Mouse (Mus musculus): ENCODE data around the gene Syna.

Gene Syna

DNA sequence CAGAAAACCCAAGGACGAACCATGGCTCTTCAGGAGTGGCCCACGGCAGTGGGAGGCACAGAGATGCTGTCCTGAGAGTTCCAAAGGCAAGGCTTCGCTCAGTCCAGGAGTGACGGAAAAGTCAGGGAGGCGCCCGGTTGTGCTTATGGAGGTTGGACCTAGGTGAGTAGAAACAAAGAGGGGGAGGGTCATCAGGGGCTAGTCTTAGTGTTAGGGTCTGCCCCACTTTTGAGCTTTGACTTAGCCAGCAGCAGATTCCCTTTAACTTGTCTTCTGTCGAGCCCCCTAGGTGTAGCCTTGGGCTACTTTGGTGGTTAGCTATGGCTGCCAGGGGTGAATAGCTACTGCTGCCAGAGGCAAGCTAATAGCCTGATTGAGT lies at the start of gene Syna:
Gene Syna (minus strand): TSS at position 101 of the 379 bp plus-strand sequence.
- in situ Hi-C loops (cut with MboI, MseI): no loop called here

DNA sequence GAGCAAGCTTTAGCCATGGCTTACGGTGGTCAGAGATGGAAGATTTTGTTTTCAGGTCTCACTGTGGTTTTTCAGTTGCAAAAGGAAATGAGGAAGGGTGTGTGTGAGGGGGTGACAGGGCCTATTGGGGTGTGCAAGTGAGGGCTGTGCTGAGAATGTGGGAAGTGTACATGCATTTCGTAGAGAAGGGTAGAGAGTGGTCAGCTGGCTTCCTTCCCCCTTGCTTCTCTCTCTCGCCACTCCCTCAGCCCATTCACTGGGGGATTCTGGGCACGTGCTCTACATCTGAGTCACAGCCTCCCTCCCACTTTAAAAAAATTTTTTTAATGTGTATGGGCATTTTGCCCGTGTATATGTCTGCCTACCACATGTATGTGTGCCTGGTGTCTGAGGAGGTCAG lies 47.1 kb upstream of the Syna start:
- in situ Hi-C loops (cut with MboI, MseI): no loop called here

DNA sequence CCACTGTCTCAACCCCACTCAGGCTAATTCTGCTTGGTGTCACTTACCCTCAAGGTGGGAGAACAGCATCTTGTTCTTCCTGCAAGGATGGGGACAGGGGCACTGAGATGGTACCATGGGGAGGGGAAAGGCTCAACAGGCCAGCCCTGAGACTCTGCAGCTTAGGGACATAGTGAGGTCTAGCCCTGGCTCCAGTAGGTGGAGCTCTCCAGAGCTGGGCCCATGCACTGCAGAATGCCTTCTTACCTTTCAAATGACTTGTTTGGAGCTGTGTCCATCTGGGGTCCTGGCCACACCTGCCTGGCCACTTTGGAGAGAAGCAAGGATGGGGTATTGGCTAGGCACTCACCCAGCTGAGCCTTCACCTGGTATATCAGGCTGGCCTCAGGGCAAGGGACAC lies 46.3 kb upstream of the Syna start:
- in situ Hi-C loops (cut with MboI, MseI): no loop called here

DNA sequence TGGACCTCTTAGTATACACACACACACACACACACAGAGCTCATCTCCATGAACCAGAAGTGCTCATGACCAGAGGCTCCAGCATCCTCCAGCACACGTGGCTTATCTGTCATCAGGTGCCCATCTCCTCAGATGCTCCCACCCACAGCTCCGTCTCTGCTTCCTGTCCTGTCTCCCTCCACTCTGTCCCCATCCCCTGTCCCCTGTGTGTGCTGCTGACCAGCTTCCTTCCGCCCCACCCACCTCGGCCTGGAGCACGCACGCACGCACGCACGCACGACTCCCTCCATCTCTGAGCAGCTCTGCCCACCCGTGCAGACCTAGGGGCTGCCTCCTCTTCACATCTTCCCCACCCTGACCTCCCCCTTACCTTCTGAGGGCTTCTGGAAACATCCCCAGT lies 44.4 kb upstream of the Syna start:
- in situ Hi-C loops (cut with MboI, MseI): no loop called here

DNA sequence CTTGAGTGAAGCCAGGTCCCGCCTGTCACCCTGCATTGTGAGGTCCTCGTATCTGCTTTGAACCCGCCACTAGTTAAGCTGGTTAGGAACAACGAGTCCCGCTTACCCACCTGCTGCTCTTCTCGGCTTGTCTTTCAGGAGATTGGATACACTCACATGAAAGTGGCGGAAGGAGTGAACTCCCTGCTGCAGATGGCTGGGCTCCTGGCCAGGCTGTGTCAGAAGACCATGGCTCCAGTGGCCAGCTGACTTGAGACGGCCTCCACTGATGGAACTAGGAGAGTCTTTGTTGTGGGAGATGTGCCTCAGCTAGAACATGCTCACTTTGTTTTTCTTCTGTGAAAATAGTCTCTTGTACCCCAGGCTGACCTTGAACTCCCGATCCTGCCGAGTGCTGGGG lies 37.7 kb upstream of the Syna start:
- in situ Hi-C loops (cut with MboI, MseI): no loop called here

DNA sequence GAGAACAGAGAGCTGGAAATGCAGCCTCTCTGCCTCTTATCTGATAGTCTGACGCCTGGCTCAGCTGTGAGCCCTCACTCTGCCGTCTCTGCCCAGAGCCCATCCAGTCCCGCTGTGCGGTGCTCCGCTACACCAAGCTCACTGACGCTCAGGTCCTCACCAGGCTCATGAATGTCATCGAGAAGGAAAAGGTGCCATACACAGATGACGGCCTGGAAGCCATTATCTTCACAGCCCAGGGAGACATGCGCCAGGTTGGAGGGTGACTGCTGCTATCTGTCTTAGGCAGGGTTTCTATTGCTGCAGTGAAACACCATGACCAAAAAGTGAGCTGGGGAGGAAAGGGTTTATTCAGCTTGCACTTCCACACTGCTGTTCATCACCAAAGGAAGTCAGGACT lies 33.1 kb upstream of the Syna start:
- in situ Hi-C loops (cut with MboI, MseI): no loop called here

DNA sequence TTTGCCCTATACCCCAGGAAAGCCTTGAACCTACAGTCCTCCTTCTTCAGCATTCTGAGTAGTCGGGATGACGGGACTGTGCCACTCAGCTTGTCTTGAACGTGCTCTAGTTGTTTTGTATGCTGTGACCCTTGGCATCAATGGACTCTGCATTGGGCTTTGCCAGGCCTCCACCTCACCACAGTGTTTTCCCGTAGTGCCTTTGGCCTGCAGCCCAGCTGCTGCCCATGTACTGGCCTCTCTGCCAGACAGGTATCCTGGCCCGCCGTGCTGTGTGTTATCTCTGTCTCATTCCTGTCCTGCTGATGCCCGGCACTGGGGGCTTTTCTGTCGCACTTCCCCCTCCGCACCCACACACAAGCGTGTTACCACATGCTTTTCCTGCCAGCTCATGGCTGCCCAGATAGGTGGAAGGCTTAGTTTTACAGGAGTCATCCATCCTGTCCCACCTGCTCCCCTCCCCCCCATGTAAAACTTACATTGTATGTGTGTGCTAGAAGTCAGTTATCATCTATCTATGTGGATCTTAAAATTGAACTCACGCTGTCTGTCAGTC lies 32.1 kb upstream of the Syna start:
- in situ Hi-C loops (cut with MboI, MseI): no loop called here

DNA sequence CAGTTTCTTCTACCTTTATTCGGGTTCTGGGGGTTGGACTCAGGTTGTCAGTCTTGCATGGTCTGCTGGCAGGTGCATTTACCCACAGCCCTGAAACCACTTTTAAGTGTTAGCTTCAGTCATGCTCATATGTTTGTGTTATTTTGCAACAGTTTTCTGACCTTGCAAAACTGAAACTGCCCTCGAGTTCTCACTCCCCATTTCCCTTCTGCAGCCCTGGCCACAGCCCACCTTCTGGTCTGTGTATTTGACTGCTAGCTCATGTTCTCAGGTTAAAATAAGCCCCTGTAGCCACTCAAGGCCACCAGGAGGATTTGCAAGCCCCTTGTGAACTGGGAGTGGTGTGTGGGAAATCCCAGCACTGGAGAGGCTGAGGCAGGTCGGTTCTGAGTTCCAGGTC lies 29.9 kb upstream of the Syna start:
- in situ Hi-C loops (cut with MboI, MseI): loop anchor here in 1 of 2 experiments (10.0 kb wide), 1 partner anchor 775 kb away; the partner anchor contains the start of gene Nsun5

DNA sequence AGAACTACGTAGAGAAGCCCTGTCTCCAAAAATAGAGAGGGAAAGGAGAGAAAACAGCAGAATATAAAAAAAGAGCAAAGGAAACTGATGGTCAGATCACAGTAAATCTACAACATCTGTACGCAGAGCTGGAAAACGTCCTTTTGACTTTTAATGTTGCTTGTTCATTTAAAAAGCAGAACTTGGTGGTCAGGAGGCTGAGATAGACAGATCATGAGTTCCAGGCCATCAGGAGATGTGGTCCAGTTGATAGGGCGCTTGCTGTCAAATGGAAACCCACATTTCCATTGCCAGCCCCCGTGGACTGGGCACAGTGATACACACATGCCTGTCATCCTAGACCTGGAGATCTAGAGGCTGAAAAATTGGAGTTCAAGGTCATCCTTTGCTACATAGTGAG lies 24.8 kb upstream of the Syna start:
- in situ Hi-C loops (cut with MboI, MseI): loop anchor here in 1 of 2 experiments (10.0 kb wide), 1 partner anchor 780 kb away; the partner anchor contains the start of gene Nsun5

DNA sequence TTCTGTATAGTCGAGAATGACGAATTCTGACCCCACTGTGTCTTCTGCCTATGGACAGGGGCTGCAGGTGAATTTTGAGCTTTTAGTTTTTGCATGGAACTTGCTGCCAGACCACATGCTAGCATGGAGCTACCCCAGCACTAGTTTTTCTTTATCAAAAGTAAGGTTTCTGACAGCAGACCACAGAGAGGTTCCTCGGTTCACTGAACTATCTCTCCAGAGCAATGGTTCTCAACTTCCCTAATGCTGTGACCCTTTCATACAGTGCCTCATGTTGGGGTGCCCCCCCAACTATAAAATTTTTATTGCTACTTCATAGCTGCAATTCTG lies 23.9 kb upstream of the Syna start:
- in situ Hi-C loops (cut with MboI, MseI): loop anchor here in 1 of 2 experiments (10.0 kb wide), 1 partner anchor 781 kb away; the partner anchor contains the start of gene Nsun5

DNA sequence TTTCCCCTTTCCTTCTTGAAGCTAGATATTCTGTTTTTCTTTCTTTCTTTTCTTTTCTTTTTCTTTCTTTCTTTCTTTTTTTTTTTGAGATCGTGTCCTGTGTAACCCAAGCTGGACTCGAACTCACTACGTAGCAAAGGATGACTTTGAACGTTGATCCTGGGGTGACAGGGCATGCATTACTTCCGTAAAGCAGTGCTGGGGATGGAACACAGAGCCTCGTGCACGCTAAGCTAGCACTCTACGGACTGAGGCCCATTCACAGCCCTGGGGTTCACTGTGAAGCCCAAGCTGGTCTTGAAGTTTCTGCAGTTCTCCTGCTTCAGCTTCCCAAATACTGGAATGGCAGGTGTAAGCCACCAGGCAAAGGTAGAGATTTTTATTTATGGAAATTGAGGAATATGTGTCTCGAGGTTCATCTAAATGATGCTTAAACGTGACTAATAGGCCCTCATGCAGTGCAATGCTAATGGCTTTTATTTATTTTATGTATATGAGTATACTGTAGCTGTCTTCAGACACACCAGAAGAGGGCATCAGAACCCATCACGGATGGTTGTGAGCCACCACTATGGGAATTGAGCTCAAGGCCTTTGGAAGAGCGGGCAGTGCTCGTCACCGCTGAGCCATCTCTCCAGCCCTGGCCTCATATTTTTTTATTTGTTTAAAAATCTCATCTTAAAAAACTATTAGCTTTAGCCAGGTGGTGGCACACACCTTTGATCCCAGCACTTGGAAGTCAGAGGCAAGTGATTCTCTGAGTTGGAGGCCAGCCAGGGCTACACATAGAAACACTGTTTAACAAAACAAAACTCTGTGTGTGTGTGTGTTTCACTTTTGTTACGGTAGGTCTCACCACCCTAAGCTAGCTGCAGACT lies 23.3 kb upstream of the Syna start:
- in situ Hi-C loops (cut with MboI, MseI): loop anchor here in 1 of 2 experiments (10.0 kb wide), 1 partner anchor 782 kb away; the partner anchor contains the start of gene Nsun5

DNA sequence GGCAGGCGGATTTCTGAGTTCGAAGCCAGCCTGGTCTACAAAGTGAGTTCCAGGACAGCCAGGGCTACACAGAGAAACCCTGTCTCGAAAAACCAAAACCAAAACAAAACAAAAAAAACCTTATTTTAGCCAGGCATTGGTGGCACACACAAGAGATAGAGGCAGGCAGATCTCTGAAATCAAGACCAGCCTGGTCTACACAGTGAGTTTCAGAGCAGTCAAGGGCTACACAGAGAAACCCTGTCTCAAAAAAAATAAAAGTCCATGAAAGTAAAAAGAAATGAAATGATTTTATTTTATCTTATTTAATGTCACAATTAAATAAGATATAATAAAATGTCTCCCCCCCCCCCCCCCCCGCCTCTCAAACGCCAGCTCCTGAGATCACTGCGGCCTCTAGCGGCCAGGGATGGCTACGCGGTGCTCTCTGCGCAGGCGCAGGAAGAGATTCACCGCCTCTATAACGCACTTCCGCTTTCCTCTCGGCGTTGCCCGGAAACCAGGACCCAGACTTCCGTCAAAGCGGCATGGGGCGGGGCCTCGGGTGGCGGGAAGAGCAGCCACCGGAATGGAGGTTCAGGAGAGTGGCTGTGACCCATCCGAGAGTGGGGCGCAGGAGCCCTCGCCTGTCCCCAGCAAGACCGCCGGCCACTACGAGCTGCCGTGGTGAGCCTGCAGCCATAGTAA lies 22.4 kb upstream of the Syna start:
- in situ Hi-C loops (cut with MboI, MseI): loop anchor here in 1 of 2 experiments (10.0 kb wide), 1 partner anchor 782 kb away; the partner anchor contains the start of gene Nsun5

DNA sequence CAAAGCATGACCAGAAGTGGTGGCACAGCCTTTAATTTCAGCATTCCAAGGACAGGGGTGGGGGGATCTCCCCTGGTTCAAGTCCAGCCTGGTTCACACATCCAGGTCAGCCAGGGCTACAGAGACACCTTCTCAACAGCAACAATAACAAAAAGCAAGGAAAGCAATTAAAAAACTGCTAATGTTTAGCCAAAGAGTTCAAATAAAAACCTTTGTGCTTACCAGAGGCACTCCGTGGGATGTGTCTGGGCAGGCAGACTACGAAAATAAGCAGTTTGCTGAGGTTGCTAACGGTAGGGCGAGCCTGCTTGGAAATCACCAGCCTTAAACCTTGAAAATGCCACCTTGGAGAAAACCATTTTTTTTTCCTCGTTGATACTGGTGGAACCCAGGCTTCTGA lies 21.2 kb upstream of the Syna start, which contains the start of gene Rfc2:
Gene Rfc2 (plus strand): TSS at position 221 of the 400 bp plus-strand sequence.
- in situ Hi-C loops (cut with MboI, MseI): loop anchor here in 1 of 2 experiments (10.0 kb wide), 1 partner anchor 784 kb away; the partner anchor contains the start of gene Nsun5

DNA sequence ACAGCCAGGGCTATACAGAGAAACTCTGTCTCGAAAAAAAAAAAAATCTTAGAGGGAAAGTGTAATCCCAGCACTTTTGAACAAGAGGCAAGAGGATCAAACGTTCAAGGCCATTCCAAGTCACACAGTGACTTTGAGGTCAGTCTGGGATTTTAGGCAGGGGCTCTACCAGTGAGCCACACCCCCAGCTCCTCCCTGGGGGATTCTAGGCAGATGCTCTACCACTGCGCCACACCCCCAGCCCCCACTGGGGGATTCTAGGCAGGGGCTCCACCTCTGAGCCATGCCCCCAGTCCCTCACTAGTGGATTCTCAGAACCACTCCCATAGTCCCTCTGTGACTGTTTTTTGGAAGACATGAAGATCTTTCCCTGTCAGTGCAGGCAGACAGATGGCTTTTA lies 19.2 kb upstream of the Syna start:
- in situ Hi-C loops (cut with MboI, MseI): loop anchor here in 1 of 2 experiments (5.0 kb wide), 1 partner anchor 87 kb away; no protein-coding TSS in a partner anchor

DNA sequence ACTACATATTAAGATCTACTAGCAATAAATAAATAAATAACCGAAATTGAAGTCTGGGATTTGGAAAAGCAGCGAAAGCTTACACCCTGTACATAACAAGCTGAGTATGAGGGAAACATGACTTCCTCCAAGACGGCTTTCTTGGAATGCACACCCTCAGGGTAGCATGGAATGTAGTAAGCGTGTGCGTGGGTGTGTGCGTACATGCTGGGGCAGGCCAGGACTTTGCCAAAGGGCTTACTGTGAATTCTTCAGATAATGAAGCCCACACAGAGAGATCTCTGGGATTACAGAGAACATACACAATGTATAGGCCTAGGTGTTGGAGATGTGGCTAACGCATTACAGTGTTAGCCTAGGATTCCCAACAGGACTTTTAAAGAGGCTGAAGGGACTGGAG lies 17.6 kb upstream of the Syna start:
- in situ Hi-C loops (cut with MboI, MseI): loop anchor here in 1 of 2 experiments (5.0 kb wide), 1 partner anchor 85 kb away; no protein-coding TSS in a partner anchor

DNA sequence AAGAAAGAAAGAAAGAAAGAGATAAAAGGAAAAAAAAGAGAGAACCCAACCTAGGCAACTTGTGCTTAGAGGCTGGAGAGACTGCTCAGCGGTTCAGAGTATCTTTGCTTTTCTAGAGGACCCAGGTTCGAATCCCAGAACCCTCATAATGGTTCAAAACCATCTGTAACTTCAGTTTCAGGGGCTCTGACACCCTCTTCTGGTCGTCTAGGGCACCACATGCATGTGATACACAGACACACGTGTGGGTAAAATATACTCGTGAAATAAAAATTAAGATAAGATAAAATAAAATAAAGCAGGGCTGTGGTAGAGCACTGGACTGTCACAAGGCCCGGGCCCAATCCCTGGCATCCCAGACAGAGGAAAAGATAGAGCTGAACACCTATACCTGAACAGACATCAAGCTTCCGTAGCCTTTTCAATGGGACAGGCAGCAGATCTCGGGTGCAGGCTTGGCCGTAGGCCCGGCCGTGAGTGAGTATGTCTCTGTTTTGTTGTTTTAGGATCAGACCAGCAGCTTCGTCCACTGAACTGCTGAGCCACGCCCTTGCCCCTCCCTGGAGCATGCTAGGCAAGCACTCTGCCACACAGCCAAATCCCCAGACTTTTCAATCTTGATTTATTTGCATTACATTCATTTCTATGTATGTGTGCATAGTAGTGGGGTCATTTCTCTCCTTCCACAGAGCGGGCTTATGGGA lies 16.7 kb upstream of the Syna start:
- in situ Hi-C loops (cut with MboI, MseI): loop anchor here in 1 of 2 experiments (5.0 kb wide), 1 partner anchor 84 kb away; no protein-coding TSS in a partner anchor

DNA sequence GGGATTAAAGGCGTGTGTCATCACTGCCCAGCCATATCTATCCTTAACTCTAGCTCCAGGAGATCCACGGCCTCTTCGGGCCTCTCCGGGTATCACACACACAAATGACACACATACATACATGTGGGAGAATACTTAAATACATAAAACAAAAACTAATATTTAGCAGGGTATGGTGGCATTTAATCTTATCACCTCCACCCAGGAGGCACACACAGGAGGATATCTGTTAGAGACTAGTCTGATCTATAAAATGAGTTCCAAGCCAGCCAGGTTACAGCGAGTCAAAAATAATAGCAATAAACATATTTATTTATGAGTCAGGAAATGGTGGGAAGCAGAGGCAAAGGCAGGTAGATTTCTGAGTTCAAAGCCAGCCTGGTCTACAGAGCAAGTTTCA lies 15.9 kb upstream of the Syna start:
- in situ Hi-C loops (cut with MboI, MseI): loop anchor here in 1 of 2 experiments (5.0 kb wide), 1 partner anchor 84 kb away; no protein-coding TSS in a partner anchor

DNA sequence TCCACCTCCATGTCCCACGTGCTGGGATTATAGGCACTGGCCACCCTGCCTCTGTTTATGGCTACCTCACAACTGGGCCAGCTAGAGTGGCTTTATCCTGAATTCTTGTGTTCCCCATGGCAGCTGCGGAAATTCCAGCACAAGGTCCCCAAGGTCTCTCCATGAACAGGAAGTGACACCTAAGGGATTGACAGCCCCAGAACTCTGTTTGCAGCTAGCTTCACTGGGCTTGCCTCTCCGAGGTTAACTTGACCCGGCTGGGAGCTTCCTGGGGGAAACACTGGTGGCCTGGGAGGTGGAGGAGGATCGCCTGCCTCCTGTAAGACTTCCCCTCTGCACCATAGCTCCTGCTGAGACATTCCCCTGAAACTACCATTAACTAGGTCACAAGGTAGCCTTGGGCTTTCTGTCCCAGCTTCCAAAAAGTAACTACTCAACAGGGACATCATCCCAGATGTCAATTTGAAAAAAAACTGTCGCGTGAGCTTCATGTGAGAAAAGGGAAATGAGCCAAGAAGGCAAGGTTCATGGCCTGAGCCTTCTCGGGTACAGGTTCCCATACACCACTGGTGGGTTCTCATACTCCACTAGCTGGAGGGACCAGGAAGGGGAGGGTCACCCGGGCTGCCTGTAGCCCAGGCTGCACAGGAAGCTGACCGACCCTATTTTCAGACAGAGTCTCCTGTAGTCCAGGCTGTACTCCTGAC lies 12.7 kb upstream of the Syna start:
- in situ Hi-C loops (cut with MboI, MseI): no loop called here

DNA sequence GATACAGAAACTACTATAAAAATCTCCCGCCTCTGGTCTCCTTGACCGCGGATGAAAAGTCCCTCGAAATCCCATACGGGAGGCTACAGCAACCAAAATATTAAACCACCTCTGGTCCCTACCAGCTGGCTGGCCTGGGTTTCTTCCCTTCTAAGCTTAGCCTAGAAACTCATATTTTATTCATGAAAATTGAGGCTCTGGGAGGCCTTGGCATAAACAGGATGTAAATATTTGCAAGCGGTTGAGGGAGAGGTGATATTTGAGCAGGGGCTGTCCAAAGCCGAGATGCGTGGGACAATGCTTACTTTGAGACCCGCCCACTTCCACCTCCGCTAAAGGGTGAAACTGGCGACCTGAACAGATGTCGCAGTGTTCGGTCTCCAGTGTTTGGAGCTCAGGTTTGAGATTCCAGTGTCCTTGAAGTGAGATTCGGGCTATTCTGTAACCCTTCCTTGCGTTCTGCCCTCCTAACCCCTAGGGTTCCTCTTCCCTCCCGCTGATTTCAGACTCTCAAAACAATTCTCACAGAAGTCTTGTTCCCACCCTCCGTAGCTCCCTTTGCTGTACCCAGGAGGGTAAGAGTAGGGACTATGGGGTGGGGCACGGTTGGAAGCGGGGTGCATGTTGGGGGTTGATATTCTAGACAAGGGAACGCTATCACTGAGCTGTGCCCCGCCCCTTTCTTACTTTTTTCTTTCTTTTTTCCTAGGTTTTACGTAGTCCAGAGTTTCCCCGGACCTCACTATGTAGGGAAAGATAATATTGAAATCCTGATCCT lies 11.9 kb upstream of the Syna start:
- in situ Hi-C loops (cut with MboI, MseI): no loop called here

All from T-helper 17 cell (primary cell).